In the genomic region with DNA sequence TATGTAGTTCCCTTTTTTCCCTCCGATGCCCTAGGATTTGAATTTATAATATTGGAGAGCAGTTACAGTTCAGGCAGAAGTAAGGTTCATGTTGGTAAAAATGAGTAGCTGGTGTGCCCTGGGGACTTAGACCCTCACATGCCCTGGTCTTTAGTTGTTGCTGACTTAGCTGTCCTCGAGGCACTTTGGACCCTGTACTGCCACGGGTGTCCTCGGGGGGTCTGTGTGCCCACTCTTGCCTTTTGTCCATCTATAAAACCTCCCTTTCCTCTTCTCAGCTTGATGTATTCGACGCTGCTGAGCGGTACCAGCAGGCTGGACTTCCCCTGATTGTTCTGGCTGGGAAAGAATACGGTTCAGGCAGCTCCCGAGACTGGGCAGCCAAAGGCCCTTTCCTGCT, we compare ENCODE assay signal across 23 mouse cellular contexts.
"Had no signal": no experiment of that assay in that cellular context is flagged by ENCODE, and none has a peak within 500 bp of the region (broad histone marks: within the 10 kb centered on the region; RNA-seq: fewer than 3 reads in every experiment).

No protein-coding gene starts in this region.

- H3K4me1 ChIP-seq: hindbrain, embryonic 10.5 days; hindbrain, embryonic 12.5 days; intestine, embryonic 15.5 days; limb, embryonic 15.5 days had no signal

- H3K9ac ChIP-seq: heart, embryonic 12.5 days; hindbrain, embryonic 12.5 days; intestine, embryonic 15.5 days; limb, embryonic 13.5 days; limb, embryonic 15.5 days; liver, embryonic 12.5 days; liver, embryonic 14.5 days had no signal

- H3K27ac ChIP-seq: gastrocnemius, adult 2 months; heart, embryonic 10.5 days; hindbrain, embryonic 10.5 days; hindbrain, embryonic 12.5 days; intestine, embryonic 15.5 days; kidney, postnatal 0 days; limb, embryonic 13.5 days; limb, embryonic 15.5 days; liver, embryonic 12.5 days; liver, embryonic 14.5 days had no signal

- DNase-seq: gastrocnemius, adult 2 months; gastrocnemius, postnatal 10 days; gastrocnemius, postnatal 25 days; heart, adult 18-20 months; heart, postnatal 10 days; heart, postnatal 4 days; layer of hippocampus, adult 9-11 months; layer of hippocampus, postnatal 36 days; left cerebral cortex, postnatal 4 days; lung, adult 18-20 months had no signal

- ATAC-seq: hindbrain, embryonic 16.5 days; inflammation-experienced regulatory T-cells, adult 6 months; intestine, embryonic 15.5 days; intestine, postnatal 0 days; liver, embryonic 12.5 days had no signal

- H3K9me3 ChIP-seq: heart, embryonic 10.5 days; heart, embryonic 12.5 days; hindbrain, embryonic 10.5 days; hindbrain, embryonic 12.5 days; intestine, embryonic 15.5 days; limb, embryonic 13.5 days; limb, embryonic 15.5 days; liver, embryonic 12.5 days had no signal

- H3K4me3 ChIP-seq: gastrocnemius, adult 2 months; heart, embryonic 10.5 days; heart, embryonic 12.5 days; hindbrain, embryonic 10.5 days; hindbrain, embryonic 12.5 days; intestine, embryonic 15.5 days; limb, embryonic 13.5 days; limb, embryonic 15.5 days; liver, embryonic 12.5 days had no signal

- H3K27me3 ChIP-seq: heart, embryonic 12.5 days; hindbrain, embryonic 12.5 days; intestine, embryonic 15.5 days; limb, embryonic 13.5 days; limb, embryonic 15.5 days; liver, embryonic 12.5 days had no signal

- H3K4me2 ChIP-seq: heart, embryonic 12.5 days; hindbrain, embryonic 12.5 days; intestine, embryonic 15.5 days; limb, embryonic 13.5 days; limb, embryonic 15.5 days; liver, embryonic 12.5 days had no signal
